Mouse (Mus musculus) kidney, postnatal 0 days (tissue): ENCODE measurements around the gene Scgb3a1. TPM values are rescaled to one million over a fixed set of nuclear protein-coding genes. Genes with fewer than 3 reads are reported as not detected.

Experiments used
- ATAC-seq: fragments of 200-750 bp; cut with Nextera tagmentation; replicated peaks from 2 replicates; pipeline ENCODE4 v1.8.0; 2017; ENCODE audit warnings: low read depth, moderate number of reproducible peaks, moderate TSS enrichment, moderate library complexity; ENCODE audit not compliant: low FRiP score
- DNase-seq: peaks from one replicate; pipeline ENCODE4 v3.0.0-alpha.2; 2016; ENCODE audit warnings: low spot score
- H3K27ac ChIP-seq: fragments of 300-500 bp; sonication (generic); 2 replicates; pipeline ENCODE4 v1.5.1; 2014; ENCODE audit warnings: mild to moderate bottlenecking
- H3K27me3 ChIP-seq: fragments of 300-500 bp; sonication (generic); 2 replicates; pipeline ENCODE4 v1.6.1; 2014; ENCODE audit warnings: low read length, mixed read lengths; ENCODE audit not compliant: insufficient read depth
- H3K36me3 ChIP-seq: fragments of 300-500 bp; sonication (generic); 2 replicates; pipeline ENCODE4 v1.6.1; 2014; ENCODE audit warnings: low read length, mixed read lengths; ENCODE audit not compliant: insufficient read depth
- H3K4me1 ChIP-seq: fragments of 300-500 bp; sonication (generic); replicated peaks from 2 replicates; pipeline ENCODE4 v1.6.1; 2014; ENCODE audit warnings: antibody characterized with exemption, low read length, mixed read lengths; ENCODE audit not compliant: insufficient read depth
- H3K4me2 ChIP-seq: fragments of 300-500 bp; sonication (generic); 2 replicates; pipeline ENCODE4 v1.6.1; 2014; ENCODE audit warnings: mild to moderate bottlenecking, low read length, moderate library complexity, mixed read lengths
- H3K4me3 ChIP-seq: fragments of 300-500 bp; sonication (generic); replicated peaks from 2 replicates; pipeline ENCODE4 v1.5.1; 2014; ENCODE audit warnings: low read depth, low read length
- H3K9ac ChIP-seq: fragments of 300-500 bp; sonication (generic); 2 replicates; pipeline ENCODE4 v1.6.1; 2014; ENCODE audit warnings: low read depth, low read length
- H3K9me3 ChIP-seq: fragments of 300-500 bp; sonication (generic); replicated peaks from 2 replicates; pipeline ENCODE4 v1.6.1; 2016; ENCODE audit warnings: low read length, inconsistent platforms, mixed read lengths
- CTCF ChIP-seq: IDR thresholded peaks from 2 replicates; pipeline ENCODE4 v1.5.1; 2016; ENCODE audit warnings: antibody characterized with exemption, low read depth, mild to moderate bottlenecking, moderate library complexity
- WGBS: fragments of 180-500 bp; shearing (Covaris S2); extraction: QIAGEN DNeasy Blood & Tissue Kit; methylation state at CpG from one replicate; pipeline ENCODE4 v1.1.7; 2014; 5-methylcytosine and 5-hydroxymethylcytosine counted together
- polyA plus RNA-seq: library from polyadenylated mRNA; unstranded; fragments of >200 nt; fragmentation: Nextera tagmentation; extraction: Ambion mirVana; gene quantifications from 2 replicates; pipeline ENCODE4 v1.2.1, GENCODE M21; 2015

The Scgb3a1 gene
- polyA plus RNA-seq, 1 experiment from 2014 or later, result not detected

DNA sequence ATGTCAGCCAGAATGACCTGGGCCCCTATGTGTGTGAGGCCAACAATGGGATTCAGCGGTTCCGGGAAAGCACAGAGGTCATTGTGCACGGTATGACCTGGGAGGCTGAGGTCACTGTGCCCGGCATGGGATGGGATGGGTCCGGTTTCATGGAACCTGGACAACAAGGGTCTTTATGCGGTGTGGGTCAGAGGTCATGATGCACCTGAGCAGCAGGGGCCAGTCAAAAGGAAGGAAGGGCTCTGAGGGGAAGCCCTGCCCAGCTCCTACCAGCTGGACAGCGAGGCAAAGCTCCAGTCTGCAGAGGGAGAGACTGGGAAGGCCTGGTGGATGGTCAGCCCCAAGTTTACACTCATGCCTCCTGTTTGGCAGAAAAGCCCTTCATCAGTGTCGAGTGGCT, 36.7 kb upstream of the Scgb3a1 start:
- no peak for DNase-seq
- Histone ChIP-seq H3K36me3 (no peaks in the 10 kb centered on the region), H3K9me3 (no peaks in the 10 kb centered on the region), H3K27me3 (no peaks in the 10 kb centered on the region), H3K9ac (no peak overlapping the region), H3K4me1 (no peaks in the 10 kb centered on the region), H3K27ac (no peak overlapping the region), H3K4me2 (no peak overlapping the region), H3K4me3 (no peak overlapping the region)
- no peak for ATAC-seq
- no peak for TF ChIP-seq CTCF
- 53% methylated on average over 8 of the region's 8 CpGs for WGBS

DNA sequence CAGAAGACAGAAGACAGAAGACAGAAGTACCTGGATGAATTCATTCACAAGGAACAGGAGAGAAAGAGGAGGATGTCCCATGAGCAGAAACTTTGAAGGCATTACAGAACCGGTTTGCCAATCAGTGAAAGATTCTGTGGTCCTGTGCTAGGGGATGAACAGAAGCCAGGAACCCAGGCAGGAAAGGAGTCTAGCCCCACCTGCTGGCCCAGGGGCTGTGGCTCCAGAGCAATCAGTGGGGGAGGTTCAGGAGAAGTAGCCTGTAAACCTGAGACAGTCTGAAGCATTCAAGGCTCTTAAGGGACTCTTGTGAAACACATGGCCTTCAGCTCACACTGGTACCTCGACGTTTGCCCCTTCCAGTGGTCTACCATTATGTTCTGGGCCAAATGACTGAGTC, 32.3 kb upstream of the Scgb3a1 start:
- no peak overlapping the region for H3K4me2 ChIP-seq
- H3K4me1 ChIP-seq, result no peaks in the 10 kb centered on the region; the same call in 1 of the 2 replicates
- ATAC-seq (no peak), DNase-seq (peak; percentile 74)
- no peak overlapping the region for H3K27ac ChIP-seq
- 25% methylated on average over 3 of the region's 3 CpGs for WGBS
- H3K4me3 ChIP-seq, result no peak overlapping the region
- H3K27me3 ChIP-seq, result peaks cover 9% of the 10 kb centered on the region; the same call in 1 of the 2 replicates
- H3K9ac ChIP-seq, result no peak overlapping the region
- no peaks in the 10 kb centered on the region for H3K36me3 ChIP-seq
- no peaks in the 10 kb centered on the region for H3K9me3 ChIP-seq
- peak; percentile 79 for TF ChIP-seq CTCF

DNA sequence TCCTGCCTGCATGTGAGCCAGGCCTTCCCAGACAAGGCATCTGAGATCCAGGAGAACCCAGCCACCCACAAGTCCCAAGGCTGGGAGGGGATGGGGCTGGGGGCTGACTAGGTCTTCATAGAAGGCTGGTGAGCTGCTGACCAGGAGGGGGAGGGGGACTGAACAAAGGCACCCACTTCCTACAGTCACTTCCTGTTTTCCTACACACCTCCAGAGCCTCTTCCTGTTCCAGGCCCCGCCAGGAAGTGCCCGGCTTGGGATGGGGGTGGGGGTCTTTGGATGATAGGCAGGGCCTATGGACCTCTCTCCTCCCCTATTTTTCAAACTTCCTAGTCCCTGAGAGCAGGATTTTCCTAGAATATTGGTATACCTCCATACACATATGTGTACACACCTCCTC, 31.2 kb upstream of the Scgb3a1 start:
- Histone ChIP-seq H3K4me3 (no peak overlapping the region), H3K4me2 (no peak overlapping the region), H3K27me3 (peaks cover 9% of the 10 kb centered on the region; the same call in 1 of the 2 replicates), H3K9ac (no peak overlapping the region), H3K27ac (no peak overlapping the region), H3K36me3 (no peaks in the 10 kb centered on the region), H3K9me3 (no peaks in the 10 kb centered on the region), H3K4me1 (no peaks in the 10 kb centered on the region; the same call in 1 of the 2 replicates)
- ATAC-seq (no peak), DNase-seq (peak; percentile 32)
- WGBS, result 69% methylated on average over 2 of the region's 2 CpGs
- TF ChIP-seq CTCF, result no peak

DNA sequence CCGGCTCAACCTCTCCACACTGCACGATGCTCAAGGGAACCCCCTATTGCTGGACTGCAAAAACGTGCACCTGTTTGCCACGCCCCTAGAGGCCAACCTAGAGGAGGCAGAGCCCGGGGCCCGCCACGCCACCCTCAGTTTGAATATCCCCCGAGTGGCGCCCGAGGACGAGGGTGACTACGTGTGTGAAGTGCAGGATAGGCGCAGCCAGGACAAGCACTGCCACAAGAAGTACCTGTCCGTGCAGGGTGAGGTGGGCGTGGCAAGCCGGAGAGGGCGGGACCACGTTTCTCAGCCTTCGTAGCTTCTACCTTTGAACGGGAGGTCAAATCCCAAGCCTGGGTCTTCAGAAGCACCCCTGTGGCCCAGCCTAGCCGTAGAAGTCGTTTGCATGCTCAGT, 29.3 kb upstream of the Scgb3a1 start:
- no peak for DNase-seq
- Histone ChIP-seq H3K9me3 (no peaks in the 10 kb centered on the region), H3K27me3 (peaks cover 9% of the 10 kb centered on the region; the same call in 1 of the 2 replicates), H3K4me2 (peak overlapping the region; percentile 50), H3K4me3 (peak overlapping the region; percentile 26), H3K9ac (no peak overlapping the region), H3K36me3 (no peaks in the 10 kb centered on the region), H3K4me1 (no peaks in the 10 kb centered on the region; the same call in 1 of the 2 replicates), H3K27ac (no peak overlapping the region)
- no peak for TF ChIP-seq CTCF
- 11% methylated on average over 22 of the region's 22 CpGs for WGBS
- no peak for ATAC-seq

DNA sequence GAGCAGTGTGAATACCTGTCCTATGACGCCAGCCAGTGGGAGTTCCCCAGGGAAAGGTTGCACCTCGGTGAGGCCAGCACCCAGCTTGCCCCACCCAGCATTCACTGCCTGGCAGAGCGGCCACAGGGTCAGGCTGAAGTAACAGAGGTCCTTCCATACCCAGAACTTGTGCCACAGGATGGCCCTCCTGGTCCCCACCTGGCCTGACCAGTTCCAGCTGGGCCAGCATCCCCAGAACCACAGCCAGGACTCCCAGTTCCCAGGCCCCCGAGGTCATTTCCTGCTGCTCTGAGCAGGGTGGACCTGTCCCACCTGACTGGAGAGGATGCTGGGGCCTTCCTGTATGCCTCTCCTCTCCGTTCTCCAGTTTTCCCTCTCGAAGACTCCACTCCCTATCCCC, 27.7 kb upstream of the Scgb3a1 start:
- no peak overlapping the region for H3K4me3 ChIP-seq
- no peaks in the 10 kb centered on the region; the same call in 1 of the 2 replicates for H3K4me1 ChIP-seq
- H3K4me2 ChIP-seq, result no peak overlapping the region
- TF ChIP-seq CTCF, result no peak
- peaks cover 9% of the 10 kb centered on the region; the same call in 1 of the 2 replicates for H3K27me3 ChIP-seq
- 68% methylated on average over 6 of the region's 6 CpGs for WGBS
- H3K9ac ChIP-seq, result no peak overlapping the region
- ATAC-seq (no peak), DNase-seq (no peak)
- no peak overlapping the region for H3K27ac ChIP-seq
- no peaks in the 10 kb centered on the region for H3K9me3 ChIP-seq
- H3K36me3 ChIP-seq, result no peaks in the 10 kb centered on the region

DNA sequence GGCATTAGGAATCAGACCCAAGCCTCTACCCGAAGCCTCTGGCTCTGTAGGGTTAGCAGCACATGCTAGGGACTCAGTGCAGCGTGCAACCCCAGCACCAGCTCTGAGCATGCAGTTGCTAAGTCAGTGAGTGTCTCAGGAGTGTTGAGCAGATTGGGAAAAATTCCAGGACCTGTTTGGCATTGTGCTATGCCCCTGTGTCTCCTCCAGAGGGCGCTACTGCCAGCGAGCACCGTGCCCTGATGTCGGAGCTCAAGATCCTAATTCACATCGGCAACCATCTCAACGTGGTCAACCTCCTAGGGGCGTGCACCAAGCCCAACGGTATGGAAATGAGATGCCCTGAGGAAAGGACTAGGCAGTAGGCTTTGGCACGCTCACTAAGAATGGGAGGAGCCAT, 27.0 kb upstream of the Scgb3a1 start:
- H3K4me1 ChIP-seq, result no peaks in the 10 kb centered on the region; the same call in 1 of the 2 replicates
- H3K36me3 ChIP-seq, result no peaks in the 10 kb centered on the region
- peak; percentile 29 for DNase-seq
- H3K9ac ChIP-seq, result no peak overlapping the region
- no peaks in the 10 kb centered on the region for H3K9me3 ChIP-seq
- peak; percentile 77 for TF ChIP-seq CTCF
- no peak for ATAC-seq
- H3K4me2 ChIP-seq, result no peak overlapping the region
- no peak overlapping the region for H3K27ac ChIP-seq
- H3K27me3 ChIP-seq, result peaks cover 9% of the 10 kb centered on the region; the same call in 1 of the 2 replicates
- WGBS, result 11% methylated on average over 11 of the region's 11 CpGs
- no peak overlapping the region for H3K4me3 ChIP-seq

DNA sequence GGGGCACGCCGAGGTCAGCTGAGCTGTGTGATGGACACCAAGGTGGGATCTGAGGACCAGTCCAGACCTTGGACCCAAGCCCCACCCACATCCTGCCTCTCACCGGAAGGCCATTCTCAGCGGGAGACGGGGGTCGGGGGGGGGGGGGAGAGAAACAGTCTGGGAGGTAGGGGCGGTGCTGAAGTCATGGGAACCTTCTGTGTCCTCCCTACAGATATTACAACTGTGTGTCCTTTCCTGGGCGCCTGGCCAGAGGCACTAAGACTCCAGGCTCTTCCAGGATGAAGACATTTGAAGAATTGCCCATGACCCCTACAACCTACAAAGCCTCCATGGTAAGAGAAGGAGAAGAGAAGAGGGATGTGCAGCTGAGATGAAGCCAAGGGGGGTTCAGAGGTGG, 17.7 kb upstream of the Scgb3a1 start:
- 55% methylated on average over 8 of the region's 8 CpGs for WGBS
- Histone ChIP-seq H3K27ac (no peak overlapping the region), H3K27me3 (no peaks in the 10 kb centered on the region), H3K9ac (no peak overlapping the region), H3K9me3 (no peaks in the 10 kb centered on the region), H3K4me2 (no peak overlapping the region), H3K4me3 (no peak overlapping the region), H3K4me1 (peaks cover 3% of the 10 kb centered on the region; the same call in 1 of the 2 replicates), H3K36me3 (no peaks in the 10 kb centered on the region)
- DNase-seq (no peak), ATAC-seq (no peak)
- TF ChIP-seq CTCF, result no peak
